Mouse (Mus musculus): ENCODE results near the gene Mast3. TPM values are rescaled to one million over a fixed set of nuclear protein-coding genes. Genes with fewer than 3 reads are reported as not detected.

The Mast3 gene
- total RNA-seq, 1 experiment from 2014 or later: 40.2 TPM

DNA sequence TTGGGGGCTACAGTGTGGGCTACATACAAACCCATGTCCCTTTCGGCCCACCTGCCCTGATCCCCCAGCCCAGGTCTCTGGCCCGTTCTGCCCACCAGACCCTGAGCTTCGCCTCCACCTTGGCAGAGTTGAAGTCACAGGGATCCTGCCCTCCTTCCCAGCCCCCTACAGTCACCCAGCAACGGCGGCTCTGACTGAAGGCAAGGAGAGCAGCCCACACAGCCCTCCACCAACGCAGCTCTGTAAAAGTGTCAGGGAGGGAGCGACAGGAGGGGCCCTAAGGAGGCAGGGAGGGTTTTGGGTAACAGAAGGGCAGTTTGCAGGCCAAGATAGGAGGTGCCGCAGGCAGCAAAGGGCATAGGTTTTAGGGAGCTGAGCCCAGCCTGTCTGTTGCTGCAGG, 14.0 kb downstream of the Mast3 start:
- ATAC-seq (ENCODE audit: extremely low read depth, insufficient number of reproducible peaks, low FRiP score, poor library complexity, severe bottlenecking): no peak

DNA sequence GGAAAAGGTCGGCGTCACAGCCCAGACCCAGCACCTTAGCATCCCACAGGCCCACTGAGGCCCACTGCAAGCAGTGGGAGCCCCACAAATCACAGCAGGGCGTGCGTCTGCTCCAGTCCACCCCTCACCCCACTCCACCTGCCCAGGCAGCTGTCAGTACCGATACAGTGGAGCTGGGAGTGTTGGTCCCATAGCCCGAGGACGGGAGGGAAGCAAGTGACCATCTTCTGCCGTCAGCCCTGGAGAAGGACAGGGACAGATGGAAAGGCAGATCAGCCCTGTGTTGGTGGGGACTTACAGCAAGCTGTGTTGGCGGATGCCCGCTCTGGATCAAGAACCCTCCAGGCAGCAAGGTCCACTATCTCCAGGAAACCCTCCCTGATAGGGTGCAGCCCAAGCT, 15.8 kb downstream of the Mast3 start:
- no peak for ATAC-seq (ENCODE audit: extremely low read depth, insufficient number of reproducible peaks, low FRiP score, poor library complexity, severe bottlenecking)

DNA sequence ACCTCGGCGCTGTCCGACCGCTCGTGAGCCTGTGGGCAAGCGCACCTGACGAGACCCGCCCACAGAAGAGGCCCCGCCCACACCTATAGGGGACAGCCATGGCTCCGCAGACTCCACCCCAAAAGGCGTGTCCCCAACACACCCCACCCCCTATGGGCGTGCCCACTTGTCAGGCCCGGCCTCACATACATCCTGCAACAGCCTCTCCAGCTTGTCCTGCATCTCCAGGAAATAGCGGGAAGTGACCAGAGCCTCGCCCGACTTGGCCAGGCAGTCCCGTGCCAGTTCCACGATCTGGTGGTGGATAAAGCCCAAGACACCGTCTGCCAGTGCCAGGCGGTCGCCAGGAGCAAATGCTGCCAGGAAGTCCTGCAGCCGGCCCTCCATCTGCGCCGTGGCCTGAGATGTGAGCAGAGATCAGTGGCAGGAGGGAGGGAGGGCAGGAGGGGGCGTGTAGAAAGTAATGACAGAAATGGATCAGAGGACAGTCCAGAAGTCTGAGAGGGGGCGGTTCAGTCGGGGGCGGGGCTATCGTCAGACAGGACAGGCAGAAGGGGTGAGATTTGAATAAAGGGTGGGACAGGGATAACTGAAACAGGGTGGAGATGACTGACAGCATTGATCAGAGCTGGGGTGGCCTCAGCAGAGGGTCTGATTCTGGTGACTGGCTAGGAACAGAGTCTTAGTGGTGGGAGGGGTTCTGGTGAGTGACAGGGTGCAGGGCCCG, 16.8 kb downstream of the Mast3 start:
- ATAC-seq (ENCODE audit: extremely low read depth, insufficient number of reproducible peaks, low FRiP score, poor library complexity, severe bottlenecking): no peak

DNA sequence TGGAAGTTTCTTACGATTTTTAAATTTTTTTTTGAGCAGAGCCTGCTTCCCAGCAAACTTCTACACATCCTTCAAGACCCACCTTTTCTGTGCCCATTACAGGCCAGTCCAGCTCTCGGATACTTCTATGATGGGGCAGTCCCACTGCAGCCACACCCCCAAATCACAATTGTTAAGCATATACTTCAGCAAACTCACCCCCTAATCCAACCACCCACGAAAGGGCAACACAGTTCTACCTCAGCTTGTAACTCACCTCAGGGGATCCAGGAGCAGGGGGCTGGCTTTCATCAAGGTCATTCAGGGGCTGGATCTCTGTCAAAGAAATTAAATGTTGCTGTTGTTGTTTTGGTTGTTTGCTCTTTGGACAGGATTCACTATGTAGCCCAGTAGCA, 17.8 kb downstream of the Mast3 start:
- no peak for ATAC-seq (ENCODE audit: extremely low read depth, insufficient number of reproducible peaks, low FRiP score, poor library complexity, severe bottlenecking)

DNA sequence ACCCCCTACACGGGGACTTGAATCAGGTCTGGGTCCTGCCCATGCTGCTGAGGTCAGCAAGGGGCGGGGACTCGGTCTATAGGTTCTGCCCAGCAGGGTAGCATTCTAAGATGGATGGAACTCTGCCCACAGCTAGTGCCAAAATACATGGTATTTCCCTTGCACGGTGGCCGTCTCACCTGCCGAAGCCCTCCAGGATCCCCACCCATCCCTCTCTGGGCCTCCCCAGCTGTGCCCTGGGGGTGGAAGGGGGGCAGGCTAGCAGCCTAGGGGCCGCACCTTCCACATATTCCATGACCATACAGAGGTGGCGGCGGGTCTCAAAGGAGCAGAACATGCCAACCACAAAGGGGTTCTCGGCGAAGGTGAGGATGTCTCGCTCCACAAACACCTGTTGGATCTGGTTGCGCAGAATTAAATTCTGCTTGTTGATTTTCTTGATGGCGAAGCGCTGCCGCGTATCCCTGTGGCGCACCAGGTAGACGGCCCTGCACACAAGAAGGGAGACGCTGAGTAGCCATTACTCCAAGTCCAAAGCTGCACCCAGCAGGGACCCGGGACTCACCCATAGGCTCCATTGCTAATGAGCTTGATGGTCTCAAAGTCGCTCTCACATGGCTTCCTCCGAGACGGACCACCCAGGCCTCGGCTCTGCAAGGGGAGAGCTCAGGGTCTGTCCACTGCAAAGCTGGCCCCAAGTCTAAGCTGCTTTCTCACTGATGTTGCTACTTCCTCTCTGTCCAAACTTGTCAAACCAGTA, 18.4 kb downstream of the Mast3 start:
- ATAC-seq (ENCODE audit: extremely low read depth, insufficient number of reproducible peaks, low FRiP score, poor library complexity, severe bottlenecking): no peak

DNA sequence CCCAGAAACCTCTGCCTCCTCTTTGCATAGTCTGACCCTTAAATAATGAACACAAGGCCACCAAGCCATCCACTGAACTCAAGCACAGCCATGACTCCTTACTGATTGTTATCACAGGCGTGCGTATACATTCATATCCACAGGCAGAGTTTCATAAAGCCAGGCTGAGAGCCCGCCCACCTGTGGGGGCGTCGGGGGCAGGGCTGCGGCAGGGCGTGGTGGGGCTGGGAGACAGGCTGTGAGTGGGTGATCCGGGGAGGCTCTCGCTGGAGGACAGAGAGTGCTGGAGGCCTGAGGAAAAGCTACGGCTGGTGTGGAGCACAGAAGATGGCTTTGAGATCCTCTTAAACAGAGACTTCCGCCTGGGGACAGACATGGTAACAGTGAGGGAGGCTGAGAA, 24.8 kb downstream of the Mast3 start:
- ATAC-seq (ENCODE audit: extremely low read depth, insufficient number of reproducible peaks, low FRiP score, poor library complexity, severe bottlenecking): no peak

DNA sequence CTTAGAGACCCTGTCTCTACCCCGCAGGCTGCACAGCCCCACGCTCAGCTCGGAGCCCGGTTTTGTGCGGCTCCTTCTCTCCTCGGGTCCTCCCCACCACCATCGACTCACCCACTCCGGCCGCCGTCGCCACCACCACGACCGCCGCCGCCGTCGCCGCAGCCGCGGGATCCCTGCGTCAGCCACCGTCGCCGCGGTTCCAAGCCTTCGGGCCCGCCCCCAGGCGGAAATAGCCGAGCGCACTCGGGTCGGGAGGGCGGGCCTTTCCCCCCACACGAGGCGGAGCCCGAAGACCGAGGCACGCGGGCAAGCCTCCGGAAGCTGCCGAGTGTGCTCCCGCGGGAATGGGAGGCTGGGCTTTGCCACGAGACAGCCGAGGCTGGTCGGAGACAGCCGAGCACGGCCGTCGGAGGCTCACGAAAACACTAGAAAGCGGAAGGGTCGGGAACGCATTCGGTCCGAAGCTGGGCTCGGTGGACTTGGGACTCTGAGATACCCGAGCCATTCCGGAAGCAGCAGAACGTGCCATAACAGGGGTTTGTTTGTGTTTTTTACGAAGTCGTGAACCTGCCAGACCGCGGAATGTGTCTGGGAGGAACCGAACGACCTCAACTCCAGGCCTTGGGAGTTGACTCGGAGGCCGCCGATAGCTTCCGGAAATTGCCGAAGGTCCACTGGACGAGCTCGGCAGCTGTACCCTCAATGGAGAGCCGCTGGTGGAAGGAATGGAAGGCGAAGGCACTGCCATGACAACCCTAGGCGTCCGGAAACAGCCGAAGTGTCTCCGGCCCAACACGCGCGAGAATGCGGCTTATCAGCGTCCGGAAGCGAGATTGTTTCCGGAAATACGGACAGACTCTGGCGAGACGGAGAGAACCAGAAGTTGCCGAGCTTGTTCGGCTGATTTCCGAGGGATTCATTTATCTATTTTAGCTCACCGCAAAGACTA, 28.1 kb downstream of the Mast3 start, which contains the start of gene Pik3r2:
Gene Pik3r2 (minus strand): TSS at position 218 of the 949 bp plus-strand sequence.
- peak; percentile 72 for ATAC-seq (ENCODE audit: extremely low read depth, insufficient number of reproducible peaks, low FRiP score, poor library complexity, severe bottlenecking)

DNA sequence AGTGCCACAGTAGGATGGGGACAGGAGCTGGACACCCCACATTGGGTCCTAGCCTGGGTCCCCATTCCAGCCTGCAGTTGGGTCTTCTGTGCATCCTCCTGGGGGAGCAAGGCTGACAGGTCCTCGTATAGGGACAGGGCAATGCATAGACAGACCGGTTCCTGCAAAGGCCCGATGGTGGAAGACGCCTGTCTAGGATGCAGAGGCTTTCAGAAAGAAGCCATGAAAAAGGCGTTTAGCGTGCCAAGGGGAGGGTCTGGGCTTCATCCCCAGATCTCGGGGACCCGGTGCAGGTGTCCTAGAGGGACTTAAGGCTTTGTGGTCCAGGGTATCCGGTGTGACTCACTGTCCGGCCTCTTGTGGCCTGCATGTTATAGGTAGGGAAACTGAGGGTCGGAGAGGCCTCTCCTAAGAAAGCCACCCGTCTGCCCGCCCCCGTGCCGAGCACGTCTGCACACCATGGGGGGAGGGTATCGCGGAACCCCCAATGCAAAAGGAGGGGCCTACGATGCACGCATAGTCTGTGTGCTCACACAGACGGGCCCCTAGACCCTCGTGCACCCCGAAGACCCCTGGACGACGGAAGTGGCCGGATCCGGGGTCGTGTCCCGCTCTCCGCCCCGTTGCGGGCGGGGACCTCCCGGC, 28.9 kb downstream of the Mast3 start:
- ATAC-seq (ENCODE audit: extremely low read depth, insufficient number of reproducible peaks, low FRiP score, poor library complexity, severe bottlenecking): no peak

DNA sequence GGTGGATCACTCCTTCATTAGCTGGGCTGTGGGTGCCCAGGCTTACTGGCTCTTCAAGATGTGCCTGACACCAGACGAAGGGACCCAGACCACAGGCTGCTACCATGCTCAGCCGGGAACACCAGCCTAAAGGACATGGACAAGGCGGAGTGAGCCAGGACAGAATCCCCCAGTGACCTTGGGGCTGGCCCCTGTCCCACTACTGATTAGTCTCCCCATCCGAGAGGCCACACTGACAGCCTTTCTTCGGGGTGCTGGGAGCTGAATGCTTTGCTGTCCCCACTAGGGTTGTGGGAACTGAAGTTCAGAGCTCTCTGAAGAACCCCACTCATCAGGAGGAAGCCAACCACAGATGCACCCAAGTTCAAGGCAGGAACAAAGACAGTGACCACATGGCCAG, 29.6 kb downstream of the Mast3 start:
- ATAC-seq (ENCODE audit: extremely low read depth, insufficient number of reproducible peaks, low FRiP score, poor library complexity, severe bottlenecking): no peak

DNA sequence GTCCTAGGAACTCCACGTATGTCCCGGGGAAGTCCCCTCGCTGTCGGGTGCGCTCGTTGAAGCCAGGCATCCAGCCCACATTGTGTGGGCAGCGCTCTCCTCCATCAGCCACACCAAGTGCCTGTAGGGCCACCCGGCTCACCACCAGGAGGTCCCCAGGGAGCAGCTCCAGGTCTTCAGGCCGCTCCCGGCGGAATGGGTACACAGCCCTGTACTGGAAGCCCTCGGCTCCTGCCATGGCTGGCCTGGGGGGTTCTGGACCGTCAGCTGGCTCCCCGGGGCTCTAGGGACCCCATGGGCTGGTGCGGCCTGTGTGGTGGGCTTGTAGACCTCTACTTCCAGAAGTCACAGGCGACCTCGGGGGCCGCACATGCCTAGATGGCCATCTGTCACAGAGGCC, 30.1 kb downstream of the Mast3 start:
- ATAC-seq (ENCODE audit: extremely low read depth, insufficient number of reproducible peaks, low FRiP score, poor library complexity, severe bottlenecking): no peak

DNA sequence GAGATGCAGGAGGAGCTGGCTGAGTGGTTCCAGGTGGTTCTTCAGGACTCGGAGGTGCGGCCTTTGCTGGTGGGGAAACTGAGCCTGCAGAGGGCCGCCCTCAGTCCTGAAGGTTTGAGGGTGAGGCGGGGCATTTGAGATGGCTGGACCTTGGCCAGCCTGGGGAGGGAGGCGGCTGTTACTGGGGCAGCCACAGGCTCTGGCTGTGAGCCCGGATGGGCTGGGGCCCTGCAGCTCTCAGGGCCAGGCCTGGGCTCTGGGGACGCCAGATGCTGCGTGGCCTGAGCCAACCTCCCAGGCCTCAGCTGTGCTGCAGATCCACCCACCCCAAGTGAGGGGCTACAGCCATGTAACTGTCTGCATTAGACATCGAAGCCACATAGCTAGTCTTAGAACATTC, 31.0 kb downstream of the Mast3 start:
- ATAC-seq (ENCODE audit: extremely low read depth, insufficient number of reproducible peaks, low FRiP score, poor library complexity, severe bottlenecking): no peak

DNA sequence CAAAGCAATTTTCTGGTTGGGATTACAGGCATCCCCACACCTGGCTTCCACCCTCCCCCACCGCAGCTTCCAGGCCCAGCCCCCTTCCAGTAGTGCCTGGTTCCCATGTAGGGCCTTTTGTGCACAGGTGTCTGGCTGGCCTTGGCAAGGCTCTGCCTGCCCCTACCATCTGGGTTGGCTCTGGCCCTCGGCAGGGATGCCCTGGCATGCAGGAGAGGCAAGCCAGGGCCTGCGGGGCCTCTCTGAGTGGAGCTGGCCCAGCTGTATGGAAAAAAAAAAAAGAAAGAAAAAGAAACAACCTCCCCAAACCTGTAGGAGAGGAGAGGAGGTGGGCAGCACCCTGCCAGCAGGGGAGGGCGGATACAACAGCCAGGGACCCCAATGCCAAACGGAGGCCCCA, 31.4 kb downstream of the Mast3 start:
- no peak for ATAC-seq (ENCODE audit: extremely low read depth, insufficient number of reproducible peaks, low FRiP score, poor library complexity, severe bottlenecking)

DNA sequence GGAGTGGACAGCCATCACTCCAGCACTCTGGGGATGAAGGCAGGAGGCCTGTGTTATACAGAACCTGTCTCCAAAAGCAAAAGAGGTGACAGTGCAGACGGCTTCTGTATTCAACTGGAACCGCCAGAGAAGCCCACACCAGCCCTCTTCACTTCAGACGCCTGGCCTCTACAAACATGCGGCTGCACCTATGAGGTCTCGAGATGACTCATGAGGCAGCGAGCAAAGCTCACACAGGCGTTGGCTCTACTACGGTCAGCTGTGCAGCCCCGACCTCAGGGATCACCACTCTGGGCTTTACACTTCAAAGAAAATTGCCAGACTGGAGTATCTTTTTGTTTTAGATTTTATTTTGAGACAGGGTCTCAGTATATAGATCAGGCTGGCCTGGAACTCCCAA, 32.0 kb downstream of the Mast3 start:
- ATAC-seq (ENCODE audit: extremely low read depth, insufficient number of reproducible peaks, low FRiP score, poor library complexity, severe bottlenecking): no peak

DNA sequence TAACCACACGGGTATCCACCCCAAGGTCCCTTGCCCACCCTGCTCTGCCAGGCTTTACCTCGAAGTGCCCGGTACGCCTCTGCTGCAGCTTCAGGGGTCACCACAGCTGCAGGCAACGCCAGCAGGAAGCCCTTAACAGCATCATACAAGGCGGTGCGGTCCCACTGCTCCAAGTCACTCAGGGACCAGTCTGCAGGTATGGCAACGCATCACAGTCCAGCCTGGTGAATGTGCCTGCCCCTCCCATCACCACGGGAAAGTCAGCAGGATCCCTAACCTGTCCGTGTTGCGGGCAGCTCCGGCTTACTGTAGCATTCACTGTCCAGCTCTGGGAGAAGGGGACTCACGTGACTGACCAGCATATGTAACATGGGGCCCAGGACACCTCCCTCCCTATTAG, 32.8 kb downstream of the Mast3 start:
- no peak for ATAC-seq (ENCODE audit: extremely low read depth, insufficient number of reproducible peaks, low FRiP score, poor library complexity, severe bottlenecking)

DNA sequence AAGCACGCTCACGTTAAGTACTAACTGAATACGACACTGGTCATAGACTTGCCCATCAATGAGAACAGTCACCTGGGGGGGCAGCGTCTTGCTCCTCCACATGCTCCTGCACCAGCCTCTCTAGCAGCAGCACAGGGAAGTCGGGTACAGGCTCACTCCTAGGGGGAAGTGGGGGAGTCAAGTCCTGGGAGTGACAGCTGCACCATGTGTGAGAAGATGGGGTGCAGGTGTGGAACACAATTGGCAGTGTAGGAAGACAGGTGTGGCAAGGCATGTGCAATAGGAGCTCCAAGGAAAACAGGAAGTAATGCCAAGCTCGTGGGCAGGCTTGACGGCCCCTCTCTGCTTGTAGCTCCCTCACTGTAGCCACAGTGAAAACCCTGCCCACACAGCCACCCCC, 33.6 kb downstream of the Mast3 start:
- no peak for ATAC-seq (ENCODE audit: extremely low read depth, insufficient number of reproducible peaks, low FRiP score, poor library complexity, severe bottlenecking)

DNA sequence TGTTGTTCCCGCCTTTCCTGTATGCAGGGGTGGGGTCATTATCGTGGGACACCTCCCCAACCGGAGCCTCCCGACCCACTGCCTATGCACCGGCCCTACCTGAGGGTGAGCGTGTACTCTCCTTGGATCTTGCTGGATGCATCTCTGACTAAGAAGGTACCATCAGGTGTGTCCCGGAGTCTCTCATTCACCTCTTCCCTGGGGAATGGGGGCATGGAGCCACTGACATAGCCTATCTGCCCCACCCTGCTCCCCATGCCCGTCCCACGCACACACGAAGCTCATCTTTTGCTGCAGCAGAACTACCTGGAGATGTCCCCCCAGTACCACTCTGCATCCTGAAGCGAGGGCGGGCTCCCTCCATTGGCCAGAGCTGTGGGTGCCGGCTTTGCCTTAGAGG, 34.1 kb downstream of the Mast3 start:
- ATAC-seq (ENCODE audit: extremely low read depth, insufficient number of reproducible peaks, low FRiP score, poor library complexity, severe bottlenecking): no peak

DNA sequence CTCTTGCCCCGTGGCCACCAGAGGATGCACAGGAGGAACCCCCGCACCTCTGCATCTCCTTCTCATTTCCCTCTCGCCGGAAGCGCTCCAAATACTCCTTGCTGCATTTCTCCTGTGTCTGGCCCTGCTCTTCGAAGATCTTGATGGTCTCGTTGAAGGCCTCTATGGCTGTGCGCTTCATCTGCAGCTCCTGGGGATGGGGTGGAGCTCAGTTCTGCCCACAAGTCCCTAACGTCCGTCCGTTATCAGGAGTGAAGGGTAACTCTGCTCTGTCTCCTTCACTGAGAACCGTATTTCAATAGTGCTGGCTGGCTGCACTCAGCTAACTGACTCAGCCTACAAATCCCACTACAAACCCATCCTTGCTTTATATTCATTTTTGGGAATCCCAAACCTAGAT, 35.0 kb downstream of the Mast3 start:
- no peak for ATAC-seq (ENCODE audit: extremely low read depth, insufficient number of reproducible peaks, low FRiP score, poor library complexity, severe bottlenecking)

DNA sequence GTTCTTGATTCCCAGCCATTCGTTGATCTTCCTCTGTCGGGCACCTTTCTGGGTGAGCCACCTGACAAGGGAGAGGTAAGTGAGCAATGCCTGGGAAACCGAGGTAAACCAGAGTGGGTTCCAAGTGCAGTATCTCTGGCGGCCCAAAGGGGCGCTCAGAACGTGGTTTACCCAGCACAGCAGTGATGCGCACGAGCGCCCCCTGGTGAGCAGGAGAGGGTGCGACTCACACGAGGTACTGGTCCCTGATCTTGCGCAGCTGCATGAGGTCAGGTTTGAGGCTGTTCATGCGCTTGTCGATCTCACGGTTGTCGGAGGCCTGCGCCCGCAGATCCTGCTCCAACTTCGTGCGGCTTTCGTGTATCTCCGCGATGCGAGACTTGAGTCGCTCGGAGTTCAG, 35.5 kb downstream of the Mast3 start:
- peak; percentile 73 for ATAC-seq (ENCODE audit: extremely low read depth, insufficient number of reproducible peaks, low FRiP score, poor library complexity, severe bottlenecking)

DNA sequence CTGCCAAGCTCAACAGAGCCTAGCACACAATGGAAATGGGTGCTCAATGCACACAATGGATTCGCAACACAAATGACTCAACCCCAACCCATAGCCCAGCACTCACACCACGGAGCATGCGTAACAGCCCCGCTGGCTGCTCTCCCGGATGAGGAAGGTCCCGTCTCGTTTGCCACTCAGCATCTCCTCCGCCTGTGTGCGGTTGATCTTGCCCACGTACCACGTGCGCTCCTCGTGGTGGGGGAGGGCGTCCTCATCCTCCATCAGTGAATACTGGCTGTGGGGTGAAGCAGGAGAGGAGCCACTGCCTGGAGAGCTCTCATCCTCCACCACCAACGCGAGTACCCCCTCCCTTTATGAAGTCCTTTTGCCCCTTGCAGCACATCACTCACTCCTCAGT, 35.9 kb downstream of the Mast3 start:
- ATAC-seq (ENCODE audit: extremely low read depth, insufficient number of reproducible peaks, low FRiP score, poor library complexity, severe bottlenecking): no peak

All from neutrophil, adult 5-6 weeks (primary cell).